Mouse (Mus musculus) embryonic facial prominence, embryonic 11.5 days (tissue): ENCODE measurements around the gene Cdc34. TPM values are rescaled to one million over a fixed set of nuclear protein-coding genes. Genes with fewer than 3 reads are reported as not detected.

ENCODE experiments used
- ATAC-seq: fragments of 200-750 bp; cut with Nextera tagmentation; replicated peaks from 2 replicates; pipeline ENCODE4 v1.8.0; 2017; ENCODE audit warnings: low read depth; ENCODE audit not compliant: insufficient number of reproducible peaks, low FRiP score, low TSS enrichment
- DNase-seq: peaks from one replicate; pipeline ENCODE4 v3.0.0-alpha.2; 2015; ENCODE audit warnings: low spot score
- H3K27ac ChIP-seq: fragments of 300-500 bp; sonication (generic); replicated peaks from 2 replicates; pipeline ENCODE4 v1.5.1; 2014; ENCODE audit warnings: mild to moderate bottlenecking, low read depth, low read length, control low read depth
- H3K27me3 ChIP-seq: fragments of 300-500 bp; sonication (generic); 2 replicates; pipeline ENCODE4 v1.6.1; 2014; ENCODE audit warnings: mild to moderate bottlenecking, low read length, moderate library complexity, mixed read lengths; ENCODE audit not compliant: control insufficient read depth, insufficient read depth
- H3K36me3 ChIP-seq: fragments of 300-500 bp; sonication (generic); replicated peaks from 2 replicates; pipeline ENCODE4 v1.6.1; 2014; ENCODE audit warnings: low read depth, mild to moderate bottlenecking, low read length, moderate library complexity, mixed read lengths; ENCODE audit not compliant: control insufficient read depth, insufficient read depth
- H3K4me1 ChIP-seq: fragments of 300-500 bp; sonication (generic); 2 replicates; pipeline ENCODE4 v1.6.1; 2014; ENCODE audit warnings: low read length, mixed read lengths; ENCODE audit not compliant: control insufficient read depth, insufficient read depth
- H3K4me2 ChIP-seq: fragments of 300-500 bp; sonication (generic); 2 replicates; pipeline ENCODE4 v1.6.1; 2014; ENCODE audit warnings: low read depth, mild to moderate bottlenecking, control low read depth, low read length, moderate library complexity
- H3K4me3 ChIP-seq: fragments of 300-500 bp; sonication (generic); 2 replicates; pipeline ENCODE4 v1.5.1; 2014; ENCODE audit warnings: low read depth, low read length, control low read depth
- H3K9ac ChIP-seq: fragments of 300-500 bp; sonication (generic); replicated peaks from 2 replicates; pipeline ENCODE4 v1.6.1; 2014; ENCODE audit warnings: mild to moderate bottlenecking, control low read depth, low read length
- H3K9me3 ChIP-seq: fragments of 300-500 bp; sonication (generic); replicated peaks from 2 replicates; pipeline ENCODE4 v1.6.1; 2016; ENCODE audit warnings: mild to moderate bottlenecking, low read length, inconsistent platforms, mixed read lengths; ENCODE audit not compliant: control insufficient read depth
- WGBS: fragments of 180-500 bp; shearing (Covaris S2); extraction: QIAGEN DNeasy Blood & Tissue Kit; methylation state at CpG from one replicate; pipeline ENCODE4 v1.1.7; 2014; 5-methylcytosine and 5-hydroxymethylcytosine counted together
- polyA plus RNA-seq: library from polyadenylated mRNA; unstranded; fragments of >200 nt; fragmentation: Nextera tagmentation; extraction: Ambion mirVana; gene quantifications from 2 replicates; pipeline ENCODE4 v1.2.1, GENCODE M21; 2014

Cdc34 gene
- polyA plus RNA-seq, 1 experiment from 2014 or later, result 150 TPM

- DNase-seq (no peak), ATAC-seq (no peak)
- 3% methylated on average over 45 of the region's 91 CpGs for WGBS
- H3K4me1 ChIP-seq, result peaks cover 4% of the 10 kb centered on the region; the same call in 1 of the 2 replicates
- no peak within 1 kb of the TSS for H3K27ac ChIP-seq
- no peaks in the 10 kb centered on the region; the same call in 1 of the 2 replicates for H3K36me3 ChIP-seq
- H3K9ac ChIP-seq, result peak within 1 kb of the TSS; percentile 51
- no peaks in the 10 kb centered on the region for H3K9me3 ChIP-seq
- peak within 1 kb of the TSS; percentile 58 for H3K4me3 ChIP-seq
- peak within 1 kb of the TSS; percentile 97 for H3K4me2 ChIP-seq
- H3K27me3 ChIP-seq, result peaks cover 29% of the 10 kb centered on the region
These were observed 34.4 kb downstream of the Cdc34 start, which contains the start of gene Hcn2 for GRCm38 (mm10) chr10:79716254-79716987. Gene Hcn2 (plus strand): TSS chr10:79716634.

- H3K27ac ChIP-seq, result no peak overlapping the region
- ATAC-seq (no peak), DNase-seq (no peak)
- peak overlapping the region; percentile 58 for H3K4me3 ChIP-seq
- no peaks in the 10 kb centered on the region; the same call in 1 of the 2 replicates for H3K36me3 ChIP-seq
- H3K4me2 ChIP-seq, result peak overlapping the region; percentile 97
- H3K4me1 ChIP-seq, result peaks cover 4% of the 10 kb centered on the region; the same call in 1 of the 2 replicates
- peaks cover 29% of the 10 kb centered on the region for H3K27me3 ChIP-seq
- H3K9ac ChIP-seq, result peak overlapping the region; percentile 51
- H3K9me3 ChIP-seq, result no peaks in the 10 kb centered on the region
- 0% methylated on average over 39 of the region's 44 CpGs for WGBS
These were observed 35.0 kb downstream of the Cdc34 start for GRCm38 (mm10) chr10:79716988-79717355.

GRCm38 (mm10) chr10:79717640-79718357 is 35.8 kb downstream of the Cdc34 start:
- H3K4me3 ChIP-seq, result no peak overlapping the region; the same call in 1 of the 2 replicates
- H3K9me3 ChIP-seq, result no peaks in the 10 kb centered on the region
- WGBS, result 7% methylated on average over 42 of the region's 43 CpGs
- H3K4me1 ChIP-seq, result peaks cover 4% of the 10 kb centered on the region; the same call in 1 of the 2 replicates
- peak overlapping the region; percentile 5; the same call in 1 of the 2 replicates for H3K4me2 ChIP-seq
- H3K9ac ChIP-seq, result no peak overlapping the region
- H3K27me3 ChIP-seq, result peaks cover 29% of the 10 kb centered on the region
- ATAC-seq, result no peak
- no peaks in the 10 kb centered on the region for H3K36me3 ChIP-seq
- peak; percentile 91 for DNase-seq
- no peak overlapping the region for H3K27ac ChIP-seq

GRCm38 (mm10) chr10:79721089-79721488 is 39.1 kb downstream of the Cdc34 start:
- 68% methylated on average over 5 of the region's 5 CpGs for WGBS
- H3K27ac ChIP-seq, result no peak overlapping the region
- peaks cover 4% of the 10 kb centered on the region; the same call in 1 of the 2 replicates for H3K4me1 ChIP-seq
- H3K4me2 ChIP-seq, result no peak overlapping the region
- no peaks in the 10 kb centered on the region for H3K9me3 ChIP-seq
- ATAC-seq (no peak), DNase-seq (no peak)
- H3K27me3 ChIP-seq, result peaks cover 18% of the 10 kb centered on the region
- no peaks in the 10 kb centered on the region; the same call in 1 of the 2 replicates for H3K36me3 ChIP-seq
- H3K9ac ChIP-seq, result no peak overlapping the region
- H3K4me3 ChIP-seq, result no peak overlapping the region

GRCm38 (mm10) chr10:79723047-79723446 is 41.1 kb downstream of the Cdc34 start:
- no peak overlapping the region for H3K4me2 ChIP-seq
- no peak overlapping the region for H3K4me3 ChIP-seq
- DNase-seq, result no peak
- WGBS, result 73% methylated on average over 6 of the region's 6 CpGs
- H3K9ac ChIP-seq, result no peak overlapping the region
- no peaks in the 10 kb centered on the region for H3K27me3 ChIP-seq
- ATAC-seq, result no peak
- no peaks in the 10 kb centered on the region; the same call in 1 of the 2 replicates for H3K36me3 ChIP-seq
- H3K4me1 ChIP-seq, result no peaks in the 10 kb centered on the region
- no peak overlapping the region for H3K27ac ChIP-seq
- no peaks in the 10 kb centered on the region for H3K9me3 ChIP-seq

- no peak overlapping the region for H3K4me3 ChIP-seq
- no peak for ATAC-seq
- no peak overlapping the region for H3K4me2 ChIP-seq
- no peaks in the 10 kb centered on the region; the same call in 1 of the 2 replicates for H3K36me3 ChIP-seq
- no peak overlapping the region for H3K27ac ChIP-seq
- H3K9ac ChIP-seq, result no peak overlapping the region
- WGBS, result 82% methylated on average over 7 of the region's 7 CpGs
- no peaks in the 10 kb centered on the region for H3K9me3 ChIP-seq
- H3K4me1 ChIP-seq, result no peaks in the 10 kb centered on the region
- H3K27me3 ChIP-seq, result no peaks in the 10 kb centered on the region
- DNase-seq, result no peak
These were observed 41.7 kb downstream of the Cdc34 start for GRCm38 (mm10) chr10:79723692-79724091.

GRCm38 (mm10) chr10:79726090-79726489 is 44.1 kb downstream of the Cdc34 start:
- no peak overlapping the region for H3K4me3 ChIP-seq
- no peaks in the 10 kb centered on the region; the same call in 1 of the 2 replicates for H3K36me3 ChIP-seq
- H3K9me3 ChIP-seq, result no peaks in the 10 kb centered on the region
- no peaks in the 10 kb centered on the region for H3K27me3 ChIP-seq
- DNase-seq (no peak), ATAC-seq (no peak)
- H3K4me2 ChIP-seq, result no peak overlapping the region
- H3K4me1 ChIP-seq, result no peaks in the 10 kb centered on the region
- no peak overlapping the region for H3K27ac ChIP-seq
- 34% methylated on average over 11 of the region's 11 CpGs for WGBS
- no peak overlapping the region for H3K9ac ChIP-seq
